ENCODE assay signal across 10 mouse cellular contexts in genomic region chrX:36811377-36811776, GRCm38 (mm10). TPM values are rescaled to one million over a fixed set of nuclear protein-coding genes. Genes with fewer than 3 reads are reported as not detected.
A peak's percentile ranks its signal among the peaks of the same experiment; 100 is the strongest.
DNase-seq lines count a peak whose midpoint lies in the region; ATAC-seq and TF ChIP-seq lines count a peak whose summit lies in the region.
"Had no signal": no experiment of that assay in that cellular context is flagged by ENCODE, and none has a peak within 500 bp of the region (broad histone marks: within the 10 kb centered on the region; RNA-seq: fewer than 3 reads in every experiment).

No protein-coding gene starts in this region.

- 56% methylated on average over 5 of the region's 5 CpGs for WGBS in kidney, embryonic 14.5 days
- 38% methylated on average over 5 of the region's 5 CpGs for WGBS in lung, postnatal 0 days

- no peak overlapping the region for H3K4me2 ChIP-seq in kidney, embryonic 14.5 days (replicated peaks; ENCODE audit: low read depth, low read length)
- no peak overlapping the region for H3K4me2 ChIP-seq in lung, postnatal 0 days (replicated peaks; ENCODE audit: low read depth, low read length)

- TF ChIP-seq CTCF in E14TG2a.4 (conservative IDR thresholded peaks at IDR 0.05; ENCODE audit: low read length) = peak; percentile 26; the same call in 1 of the 2 replicates
- TF ChIP-seq CTCF in lung, postnatal 0 days (IDR thresholded peaks at IDR 0.05) = peak; percentile 70

- H3K27ac ChIP-seq in kidney, embryonic 14.5 days (ENCODE audit: low read depth, low read length) = no peak overlapping the region
- no peak overlapping the region for H3K27ac ChIP-seq in lung, postnatal 0 days (ENCODE audit: low read length)

- H3K36me3 ChIP-seq in kidney, embryonic 14.5 days (ENCODE audit: control insufficient read depth, insufficient read depth, low read length) = no peaks in the 10 kb centered on the region
- peaks cover 4% of the 10 kb centered on the region; the same call in 1 of the 2 replicates for H3K36me3 ChIP-seq in E14TG2a.4 (ENCODE audit: insufficient read depth, low read length)
- H3K36me3 ChIP-seq in lung, postnatal 0 days (ENCODE audit: insufficient read depth, low read length) = no peaks in the 10 kb centered on the region

- no peaks in the 10 kb centered on the region for H3K4me1 ChIP-seq in kidney, embryonic 14.5 days (ENCODE audit: control insufficient read depth, insufficient read depth, low read length)
- H3K4me1 ChIP-seq in E14TG2a.4 (replicated peaks; ENCODE audit: low read depth, low read length) = peaks cover 68% of the 10 kb centered on the region
- H3K4me1 ChIP-seq in lung, postnatal 0 days (ENCODE audit: insufficient read depth, low read depth, low read length) = peaks cover 4% of the 10 kb centered on the region; the same call in 1 of the 2 replicates

- no peak for TF ChIP-seq EP300 in lung, postnatal 0 days (IDR thresholded peaks at IDR 0.05)

- DNase-seq in adrenal gland, postnatal 14 days = peak; percentile 52
- no peak for DNase-seq in adrenal gland, adult 8-10 months
- peak; percentile 51 for DNase-seq in kidney, postnatal 14 days
- DNase-seq in lung, postnatal 0 days (ENCODE audit: low spot score) = peak; percentile 56
- DNase-seq in Muller cell, postnatal 12 days (ENCODE audit: inconsistent ontology term) = no peak
- DNase-seq in spleen, postnatal 4 days (ENCODE audit: low spot score in 2 of 2) = no peak
- DNase-seq: gastrocnemius, postnatal 25 days; right cerebral cortex, postnatal 25 days had no signal

- H3K4me3 ChIP-seq in kidney, embryonic 14.5 days (ENCODE audit: low read length) = no peak overlapping the region
- no peak overlapping the region for H3K4me3 ChIP-seq in E14TG2a.4 (replicated peaks; ENCODE audit: low read length)
- H3K4me3 ChIP-seq in lung, postnatal 0 days (ENCODE audit: low read depth, low read length) = no peak overlapping the region

- no peaks in the 10 kb centered on the region for H3K9me3 ChIP-seq in kidney, embryonic 14.5 days (ENCODE audit: control insufficient read depth, low read length)
- no peaks in the 10 kb centered on the region for H3K9me3 ChIP-seq in E14TG2a.4 (ENCODE audit: low read length)
- no peaks in the 10 kb centered on the region for H3K9me3 ChIP-seq in lung, postnatal 0 days (ENCODE audit: low read length)

- ATAC-seq in kidney, embryonic 14.5 days (ENCODE audit: low FRiP score, low TSS enrichment) = no peak
- no peak for ATAC-seq in lung, postnatal 0 days

- H3K9ac ChIP-seq in kidney, embryonic 14.5 days (ENCODE audit: low read depth, low read length) = no peak overlapping the region
- no peak overlapping the region for H3K9ac ChIP-seq in lung, postnatal 0 days (replicated peaks; ENCODE audit: low read depth)

- H3K27me3 ChIP-seq in kidney, embryonic 14.5 days (ENCODE audit: control insufficient read depth, insufficient read depth, low read length) = no peaks in the 10 kb centered on the region
- H3K27me3 ChIP-seq in E14TG2a.4 (ENCODE audit: insufficient read depth, low read length) = no peaks in the 10 kb centered on the region
- no peaks in the 10 kb centered on the region for H3K27me3 ChIP-seq in lung, postnatal 0 days (replicated peaks; ENCODE audit: insufficient read depth, low read length)

RNA-seq across cellular contexts. Expression of gene Slc25a5, which starts 15.9 kb away (rescaled TPM):
- total RNA-seq in adrenal gland, postnatal 14 days (2021) = 588 and 637 TPM in 2 replicates
- total RNA-seq in adrenal gland, adult 8-10 months (2022) = 100 to 1,000 TPM; 317 to 419 (median 366) TPM
- 838 and 851 TPM in 2 replicates for polyA plus RNA-seq in kidney, embryonic 14.5 days (2014; fragmentation: Nextera tagmentation; extraction: Ambion mirVana)
- 576 and 678 TPM in 2 replicates for polyA plus RNA-seq in lung, postnatal 0 days (2015; fragmentation: Nextera tagmentation; extraction: Ambion mirVana)

Comparison
In these comparisons a context has a peak if more than half of its experiments do, and no peak if none do; other contexts are left out.
1. DNase-seq: peak in adrenal gland, postnatal 14 days (single experiment), kidney, postnatal 14 days (single experiment) and lung, postnatal 0 days (single experiment); none in adrenal gland, adult 8-10 months (single experiment), Muller cell, postnatal 12 days (single experiment) and spleen, postnatal 4 days (0 of 2).